Mouse (Mus musculus): ENCODE results near the gene Lrp3. TPM values are rescaled to one million over a fixed set of nuclear protein-coding genes. Genes with fewer than 3 reads are reported as not detected.

Gene Lrp3
- polyA plus RNA-seq, 1 experiment from 2014 or later, result 0.81 TPM

GRCm38 (mm10) chr7:35230333-35230732 lies 15.0 kb upstream of the Lrp3 start:
- no peak overlapping the region for H3K4me3 ChIP-seq
- H3K27me3 ChIP-seq (replicated peaks), result no peaks in the 10 kb centered on the region
- no peak overlapping the region for H3K4me2 ChIP-seq
- peaks cover 12% of the 10 kb centered on the region for H3K4me1 ChIP-seq
- ATAC-seq, result no peak
- H3K36me3 ChIP-seq, result no peaks in the 10 kb centered on the region
- 68% methylated on average over 3 of the region's 3 CpGs for WGBS (ENCODE audit: insufficient replicate concordance)
- H3K9ac ChIP-seq, result no peak overlapping the region
- H3K27ac ChIP-seq, result no peak overlapping the region
- peaks cover 5% of the 10 kb centered on the region for H3K9me3 ChIP-seq (replicated peaks)

GRCm38 (mm10) chr7:35220694-35221365 lies 5.5 kb upstream of the Lrp3 start:
- WGBS (ENCODE audit: insufficient replicate concordance), result 62% methylated on average over 9 of the region's 9 CpGs
- ATAC-seq, result no peak
- H3K4me2 ChIP-seq, result no peak overlapping the region
- H3K9me3 ChIP-seq (replicated peaks), result no peaks in the 10 kb centered on the region
- no peak overlapping the region for H3K4me3 ChIP-seq
- H3K36me3 ChIP-seq, result no peaks in the 10 kb centered on the region
- no peak overlapping the region for H3K9ac ChIP-seq
- no peaks in the 10 kb centered on the region for H3K4me1 ChIP-seq
- H3K27me3 ChIP-seq (replicated peaks), result peaks cover 31% of the 10 kb centered on the region
- H3K27ac ChIP-seq, result no peak overlapping the region

- Histone ChIP-seq H3K9ac (no peak overlapping the region), H3K9me3 (replicated peaks) (no peaks in the 10 kb centered on the region), H3K4me2 (peak overlapping the region; percentile 58), H3K4me3 (peak overlapping the region; percentile 54; the same call in 1 of the 2 replicates), H3K27me3 (replicated peaks) (peaks cover 75% of the 10 kb centered on the region), H3K27ac (no peak overlapping the region), H3K36me3 (no peaks in the 10 kb centered on the region), H3K4me1 (0 out of 2 replicates have a peak, but pooled peaks cover 4% of the 10 kb centered on the region)
- WGBS (ENCODE audit: insufficient replicate concordance), result 38% methylated on average over 5 of the region's 5 CpGs
- no peak for ATAC-seq
Observed at GRCm38 (mm10) chr7:35215731-35216130, 433 bp upstream of the Lrp3 start.

GRCm38 (mm10) chr7:35214442-35215222 lies 666 bp downstream of the Lrp3 start:
- H3K9me3 ChIP-seq (replicated peaks), result no peaks in the 10 kb centered on the region
- 3% methylated on average over 27 of the region's 79 CpGs for WGBS (ENCODE audit: insufficient replicate concordance)
- H3K4me1 ChIP-seq, result 0 out of 2 replicates have a peak, but pooled peaks cover 4% of the 10 kb centered on the region
- H3K9ac ChIP-seq, result peak overlapping the region; percentile 46; the same call in 1 of the 2 replicates
- ATAC-seq, result no peak
- H3K27ac ChIP-seq, result no peak overlapping the region
- no peaks in the 10 kb centered on the region for H3K36me3 ChIP-seq
- H3K4me2 ChIP-seq, result peak overlapping the region; percentile 58
- peaks cover 75% of the 10 kb centered on the region for H3K27me3 ChIP-seq (replicated peaks)
- peak overlapping the region; percentile 54 for H3K4me3 ChIP-seq

GRCm38 (mm10) chr7:35211791-35212190 lies 3.5 kb downstream of the Lrp3 start:
- Histone ChIP-seq H3K4me3 (no peak overlapping the region), H3K4me2 (no peak overlapping the region), H3K9me3 (replicated peaks) (no peaks in the 10 kb centered on the region), H3K27ac (no peak overlapping the region), H3K9ac (no peak overlapping the region), H3K36me3 (no peaks in the 10 kb centered on the region), H3K27me3 (replicated peaks) (peaks cover 57% of the 10 kb centered on the region), H3K4me1 (0 out of 2 replicates have a peak, but pooled peaks cover 4% of the 10 kb centered on the region)
- WGBS (ENCODE audit: insufficient replicate concordance), result 67% methylated on average over 4 of the region's 4 CpGs
- ATAC-seq, result no peak

GRCm38 (mm10) chr7:35199755-35200154 lies 15.5 kb downstream of the Lrp3 start:
- H3K9ac ChIP-seq, result no peak overlapping the region
- no peak overlapping the region for H3K27ac ChIP-seq
- H3K36me3 ChIP-seq, result peaks cover 11% of the 10 kb centered on the region
- no peaks in the 10 kb centered on the region for H3K4me1 ChIP-seq
- ATAC-seq, result no peak
- no peaks in the 10 kb centered on the region for H3K27me3 ChIP-seq (replicated peaks)
- H3K4me3 ChIP-seq, result no peak overlapping the region
- H3K9me3 ChIP-seq (replicated peaks), result no peaks in the 10 kb centered on the region
- no peak overlapping the region for H3K4me2 ChIP-seq

- Histone ChIP-seq H3K27me3 (replicated peaks) (no peaks in the 10 kb centered on the region), H3K4me3 (no peak overlapping the region), H3K9ac (no peak overlapping the region), H3K9me3 (replicated peaks) (no peaks in the 10 kb centered on the region), H3K4me1 (no peaks in the 10 kb centered on the region), H3K4me2 (no peak overlapping the region), H3K36me3 (peaks cover 11% of the 10 kb centered on the region), H3K27ac (no peak overlapping the region)
- 86% methylated on average over 12 of the region's 12 CpGs for WGBS (ENCODE audit: insufficient replicate concordance)
- no peak for ATAC-seq
Observed at GRCm38 (mm10) chr7:35198981-35199754, 16.1 kb downstream of the Lrp3 start.

- H3K27me3 ChIP-seq (replicated peaks), result peaks cover 6% of the 10 kb centered on the region; the same call in 1 of the 2 replicates
- H3K4me2 ChIP-seq, result no peak overlapping the region
- H3K9me3 ChIP-seq (replicated peaks), result no peaks in the 10 kb centered on the region
- H3K27ac ChIP-seq, result no peak overlapping the region
- WGBS (ENCODE audit: insufficient replicate concordance), result 44% methylated on average over 2 of the region's 2 CpGs
- H3K4me1 ChIP-seq, result no peaks in the 10 kb centered on the region
- no peak for ATAC-seq
- no peak overlapping the region for H3K9ac ChIP-seq
- H3K36me3 ChIP-seq, result peaks cover 1% of the 10 kb centered on the region; the same call in 1 of the 2 replicates
- H3K4me3 ChIP-seq, result no peak overlapping the region
Observed at GRCm38 (mm10) chr7:35197022-35197421, 18.3 kb downstream of the Lrp3 start.

- no peak overlapping the region for H3K9ac ChIP-seq
- whole genome bisulfite sequencing (ENCODE audit: insufficient replicate concordance), result 38% methylated on average over 2 of the region's 2 CpGs
Observed at GRCm38 (mm10) chr7:35191276-35191675, 24.0 kb downstream of the Lrp3 start.

GRCm38 (mm10) chr7:35189699-35190098 lies 25.6 kb downstream of the Lrp3 start:
- H3K36me3 ChIP-seq, result no peaks in the 10 kb centered on the region
- H3K27me3 ChIP-seq (replicated peaks), result peaks cover 61% of the 10 kb centered on the region
- H3K9me3 ChIP-seq (replicated peaks), result no peaks in the 10 kb centered on the region
- no peak overlapping the region for H3K4me2 ChIP-seq
- WGBS (ENCODE audit: insufficient replicate concordance), result 40% methylated on average over 5 of the region's 5 CpGs
- 0 out of 2 replicates have a peak, but pooled peaks cover 6% of the 10 kb centered on the region for H3K4me1 ChIP-seq
- H3K9ac ChIP-seq, result no peak overlapping the region
- H3K4me3 ChIP-seq, result no peak overlapping the region
- H3K27ac ChIP-seq, result no peak overlapping the region
- ATAC-seq, result no peak

More at GRCm38 (mm10) chr7:35191276-35191675, 24.0 kb downstream of the Lrp3 start:
- no peak for ATAC-seq
- no peak overlapping the region for H3K4me2 ChIP-seq
- 0 out of 2 replicates have a peak, but pooled peaks cover 2% of the 10 kb centered on the region for H3K4me1 ChIP-seq
- H3K9me3 ChIP-seq (replicated peaks), result no peaks in the 10 kb centered on the region
- peaks cover 45% of the 10 kb centered on the region for H3K27me3 ChIP-seq (replicated peaks)
- no peak overlapping the region for H3K27ac ChIP-seq
- H3K4me3 ChIP-seq, result no peak overlapping the region
- no peaks in the 10 kb centered on the region for H3K36me3 ChIP-seq

- Histone ChIP-seq H3K27ac (no peak within 1 kb of the TSS), H3K4me2 (peak within 1 kb of the TSS; percentile 58), H3K27me3 (replicated peaks) (peaks cover 65% of the 10 kb centered on the region), H3K4me1 (0 out of 2 replicates have a peak, but pooled peaks cover 6% of the 10 kb centered on the region), H3K4me3 (peak within 1 kb of the TSS; percentile 30), H3K36me3 (no peaks in the 10 kb centered on the region), H3K9ac (no peak within 1 kb of the TSS), H3K9me3 (replicated peaks) (peaks cover 7% of the 10 kb centered on the region; the same call in 1 of the 2 replicates)
- WGBS (ENCODE audit: insufficient replicate concordance), result 4% methylated on average over 43 of the region's 43 CpGs
- no peak for ATAC-seq
Observed at GRCm38 (mm10) chr7:35185889-35186569, 29.3 kb downstream of the Lrp3 start, which contains the start of gene Slc7a10. Slc7a10 (plus strand) TSS chr7:35186385.
